Mouse (Mus musculus) midbrain, embryonic 11.5 days (tissue): Measurements from ENCODE around the gene Dnajb8. TPM values are rescaled to one million over a fixed set of nuclear protein-coding genes. Genes with fewer than 3 reads are reported as not detected.

Source experiments
- ATAC-seq: fragments of 200-750 bp; cut with Nextera tagmentation; 2 replicates; pipeline ENCODE4 v1.8.0; 2017; ENCODE audit warnings: moderate TSS enrichment, moderate library complexity; ENCODE audit not compliant: low FRiP score
- DNase-seq: peaks from one replicate; pipeline ENCODE4 v3.0.0; 2015; ENCODE audit warnings: low spot score; ENCODE audit errors: missing footprints
- H3K27ac ChIP-seq: fragments of 300-500 bp; sonication (generic); 2 replicates; pipeline ENCODE4 v1.5.1; 2014; ENCODE audit warnings: low read depth, low read length
- H3K27me3 ChIP-seq: fragments of 300-500 bp; sonication (generic); 2 replicates; pipeline ENCODE4 v1.6.1; 2014; ENCODE audit warnings: mild to moderate bottlenecking, low read length, moderate library complexity, mixed read lengths; ENCODE audit not compliant: control insufficient read depth, insufficient read depth
- H3K36me3 ChIP-seq: fragments of 300-500 bp; sonication (generic); 2 replicates; pipeline ENCODE4 v1.6.1; 2014; ENCODE audit warnings: mild to moderate bottlenecking, low read length, moderate library complexity, mixed read lengths; ENCODE audit not compliant: control insufficient read depth, insufficient read depth
- H3K4me1 ChIP-seq: fragments of 300-500 bp; sonication (generic); 2 replicates; pipeline ENCODE4 v1.6.1; 2014; ENCODE audit warnings: low read length; ENCODE audit not compliant: control insufficient read depth, insufficient read depth
- H3K4me2 ChIP-seq: fragments of 300-500 bp; sonication (generic); 2 replicates; pipeline ENCODE4 v1.6.1; 2014; ENCODE audit warnings: mild to moderate bottlenecking, moderate library complexity
- H3K4me3 ChIP-seq: fragments of 300-500 bp; sonication (generic); 2 replicates; pipeline ENCODE4 v1.5.1; 2014; ENCODE audit warnings: low read depth, low read length
- H3K9ac ChIP-seq: fragments of 300-500 bp; sonication (generic); 2 replicates; pipeline ENCODE4 v1.6.1; 2014; ENCODE audit warnings: low read length
- H3K9me3 ChIP-seq: fragments of 300-500 bp; sonication (generic); 2 replicates; pipeline ENCODE4 v1.6.1; 2016; ENCODE audit warnings: low read length; ENCODE audit not compliant: control insufficient read depth
- WGBS: fragments of 180-500 bp; shearing (Covaris S2); extraction: QIAGEN DNeasy Blood & Tissue Kit; methylation state at CpG from one replicate; pipeline ENCODE4 v1.1.7; 2014; 5-methylcytosine and 5-hydroxymethylcytosine counted together
- polyA plus RNA-seq: library from polyadenylated mRNA; unstranded; fragments of >200 nt; fragmentation: Nextera tagmentation; extraction: Ambion mirVana; gene quantifications from 2 replicates; pipeline ENCODE4 v1.2.1, GENCODE M21; 2014

Gene Dnajb8
- polyA plus RNA-seq, 1 experiment from 2014 or later, result not detected

DNA sequence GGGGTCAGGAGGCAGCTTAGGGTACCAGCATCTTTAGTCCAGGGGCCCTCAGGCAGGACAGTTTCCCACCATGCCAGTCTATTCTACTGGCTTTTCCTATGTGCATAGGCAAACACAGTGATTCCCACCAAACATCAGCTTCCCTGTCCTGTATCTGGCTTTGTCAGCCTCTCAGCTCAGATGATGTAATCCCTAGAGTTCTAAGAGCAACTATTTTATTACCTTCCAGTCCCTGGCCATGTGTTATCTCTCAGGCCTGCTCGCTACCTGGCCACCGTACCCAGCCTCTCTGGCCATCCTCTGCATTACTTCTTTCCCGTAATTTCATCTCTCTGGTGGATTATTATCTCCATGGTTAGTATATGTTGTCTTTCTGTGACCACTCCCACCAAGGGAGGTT lies 38.6 kb downstream of the Dnajb8 start:
- no peak overlapping the region for H3K4me3 ChIP-seq
- ATAC-seq (no peak), DNase-seq (no peak)
- no peak overlapping the region for H3K9ac ChIP-seq
- no peak overlapping the region for H3K4me2 ChIP-seq
- 0 out of 2 replicates have a peak, but pooled peaks cover 5% of the 10 kb centered on the region for H3K4me1 ChIP-seq
- no peaks in the 10 kb centered on the region for H3K27me3 ChIP-seq
- no peak overlapping the region for H3K27ac ChIP-seq
- H3K36me3 ChIP-seq, result no peaks in the 10 kb centered on the region
- 94% methylated on average over 3 of the region's 3 CpGs for WGBS
- no peaks in the 10 kb centered on the region for H3K9me3 ChIP-seq

DNA sequence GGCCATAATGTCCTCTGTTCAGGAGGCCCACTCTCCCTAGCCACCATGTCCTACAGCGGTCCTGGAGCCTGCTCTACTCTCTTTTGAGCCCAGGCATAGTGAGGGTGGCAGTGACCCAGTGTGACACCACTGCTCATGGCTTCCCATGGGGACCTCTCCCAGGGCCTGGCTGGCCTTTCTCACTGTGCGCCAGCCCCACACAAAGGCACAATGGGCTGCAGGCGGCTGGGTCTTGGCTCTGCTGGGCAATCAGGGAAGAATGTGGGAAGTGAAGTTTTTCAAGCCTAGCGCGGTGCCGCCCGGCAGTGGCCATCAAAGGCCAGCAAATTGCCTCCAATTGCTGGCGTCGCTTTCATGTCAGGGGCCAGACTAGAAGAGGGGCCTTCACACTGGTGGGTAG lies 40.1 kb downstream of the Dnajb8 start:
- no peak for DNase-seq
- Histone ChIP-seq H3K36me3 (no peaks in the 10 kb centered on the region), H3K4me2 (no peak overlapping the region), H3K27me3 (no peaks in the 10 kb centered on the region), H3K27ac (no peak overlapping the region), H3K9ac (no peak overlapping the region), H3K4me3 (no peak overlapping the region), H3K4me1 (0 out of 2 replicates have a peak, but pooled peaks cover 5% of the 10 kb centered on the region), H3K9me3 (no peaks in the 10 kb centered on the region)
- WGBS, result 37% methylated on average over 9 of the region's 9 CpGs
- no peak for ATAC-seq

DNA sequence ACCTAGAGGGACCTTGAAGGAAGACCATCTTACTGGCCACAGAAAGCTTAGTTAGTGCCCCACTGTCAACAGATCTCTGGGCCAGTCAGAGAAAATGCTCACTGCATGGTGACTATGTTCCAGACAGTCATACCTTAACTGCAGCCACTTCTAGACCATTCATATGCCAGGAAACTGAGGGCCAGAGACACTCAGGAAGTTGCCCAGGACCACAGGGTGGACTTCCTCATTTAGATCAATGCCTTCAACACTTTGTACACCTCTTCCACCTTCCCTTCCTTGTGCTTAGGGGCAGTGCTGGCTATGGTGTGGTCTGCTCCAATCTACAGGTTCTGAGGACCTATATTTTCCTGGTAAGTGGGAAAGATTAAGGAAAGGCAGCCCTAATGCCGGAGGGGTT lies 43.3 kb downstream of the Dnajb8 start:
- H3K9ac ChIP-seq, result no peak overlapping the region
- no peaks in the 10 kb centered on the region for H3K27me3 ChIP-seq
- H3K4me3 ChIP-seq, result no peak overlapping the region
- ATAC-seq (no peak), DNase-seq (no peak)
- 97% methylated on average over 1 of the region's 1 CpGs for WGBS
- H3K4me2 ChIP-seq, result no peak overlapping the region
- H3K4me1 ChIP-seq, result 0 out of 2 replicates have a peak, but pooled peaks cover 5% of the 10 kb centered on the region
- H3K36me3 ChIP-seq, result no peaks in the 10 kb centered on the region
- H3K27ac ChIP-seq, result no peak overlapping the region
- no peaks in the 10 kb centered on the region for H3K9me3 ChIP-seq

DNA sequence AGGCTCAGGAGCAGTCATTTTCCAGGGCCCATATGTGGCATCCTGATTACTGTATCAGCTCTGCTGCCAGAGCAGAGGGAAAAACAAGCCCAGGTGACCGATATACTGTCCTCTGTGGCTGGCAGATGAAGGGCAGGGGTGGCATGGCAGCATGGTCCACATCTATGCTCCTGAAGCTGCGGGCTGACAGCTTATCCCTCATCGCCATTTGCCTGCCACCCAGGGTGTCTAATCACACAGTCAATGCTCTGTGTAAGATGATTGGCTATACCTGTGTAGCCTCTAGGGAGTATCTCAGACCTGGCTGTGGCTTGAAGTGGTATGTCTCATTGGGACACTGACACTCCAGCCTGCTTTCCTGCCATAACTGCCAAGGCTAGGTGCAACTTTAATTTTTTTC lies 44.0 kb downstream of the Dnajb8 start:
- H3K9ac ChIP-seq, result no peak overlapping the region
- no peaks in the 10 kb centered on the region for H3K36me3 ChIP-seq
- H3K4me3 ChIP-seq, result no peak overlapping the region
- no peak overlapping the region for H3K4me2 ChIP-seq
- DNase-seq (no peak), ATAC-seq (no peak)
- WGBS, result 83% methylated on average over 3 of the region's 3 CpGs
- H3K27me3 ChIP-seq, result no peaks in the 10 kb centered on the region
- 0 out of 2 replicates have a peak, but pooled peaks cover 5% of the 10 kb centered on the region for H3K4me1 ChIP-seq
- no peak overlapping the region for H3K27ac ChIP-seq
- H3K9me3 ChIP-seq, result no peaks in the 10 kb centered on the region

DNA sequence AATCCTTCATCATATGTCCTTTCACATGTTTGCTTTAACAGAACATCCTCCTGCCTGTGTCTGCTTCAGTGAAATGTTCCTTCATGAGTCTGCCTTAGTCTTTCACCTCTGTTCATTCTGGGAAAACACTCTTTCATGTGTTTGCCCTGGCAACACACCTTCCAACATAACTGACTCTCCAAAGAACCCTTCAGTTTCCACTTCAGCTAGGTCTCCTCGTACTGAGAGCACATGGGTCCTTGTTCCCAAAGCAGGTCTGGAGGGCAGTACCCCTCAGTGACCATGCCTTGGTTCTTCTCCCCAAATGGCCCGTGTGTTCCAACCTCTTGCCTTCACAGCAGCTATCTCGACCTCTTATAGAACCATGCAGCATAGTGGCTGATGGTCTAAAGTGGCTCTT lies 45.0 kb downstream of the Dnajb8 start:
- DNase-seq (no peak), ATAC-seq (no peak)
- Histone ChIP-seq H3K9ac (no peak overlapping the region), H3K4me3 (no peak overlapping the region), H3K4me1 (0 out of 2 replicates have a peak, but pooled peaks cover 3% of the 10 kb centered on the region), H3K27me3 (no peaks in the 10 kb centered on the region), H3K36me3 (no peaks in the 10 kb centered on the region), H3K4me2 (no peak overlapping the region), H3K27ac (no peak overlapping the region), H3K9me3 (no peaks in the 10 kb centered on the region)
- 92% methylated on average over 3 of the region's 3 CpGs for WGBS

DNA sequence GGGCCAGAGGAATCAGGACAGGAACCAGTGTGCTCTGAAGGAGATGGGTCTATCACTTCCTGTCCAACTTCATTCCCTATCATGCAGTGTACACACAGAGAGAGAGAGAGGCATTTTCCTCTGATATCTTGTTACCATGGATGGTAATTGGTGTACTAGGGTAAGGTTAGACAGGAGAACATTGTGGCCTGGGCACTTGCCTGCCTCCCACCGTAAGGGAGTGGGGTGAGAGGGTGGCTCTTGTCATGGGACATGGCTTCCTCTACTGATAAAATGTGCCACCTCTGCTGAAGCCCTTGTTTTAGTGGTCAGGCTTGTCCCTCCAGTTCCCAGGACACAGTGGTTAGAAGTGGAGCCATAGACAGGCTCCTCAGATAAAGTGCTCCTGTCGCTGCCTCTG lies 45.9 kb downstream of the Dnajb8 start:
- ATAC-seq (no peak), DNase-seq (no peak)
- Histone ChIP-seq H3K4me3 (no peak overlapping the region), H3K27me3 (no peaks in the 10 kb centered on the region), H3K9me3 (no peaks in the 10 kb centered on the region), H3K4me2 (no peak overlapping the region), H3K36me3 (no peaks in the 10 kb centered on the region), H3K27ac (no peak overlapping the region), H3K4me1 (no peaks in the 10 kb centered on the region), H3K9ac (no peak overlapping the region)
- WGBS, result 84% methylated on average over 2 of the region's 2 CpGs

DNA sequence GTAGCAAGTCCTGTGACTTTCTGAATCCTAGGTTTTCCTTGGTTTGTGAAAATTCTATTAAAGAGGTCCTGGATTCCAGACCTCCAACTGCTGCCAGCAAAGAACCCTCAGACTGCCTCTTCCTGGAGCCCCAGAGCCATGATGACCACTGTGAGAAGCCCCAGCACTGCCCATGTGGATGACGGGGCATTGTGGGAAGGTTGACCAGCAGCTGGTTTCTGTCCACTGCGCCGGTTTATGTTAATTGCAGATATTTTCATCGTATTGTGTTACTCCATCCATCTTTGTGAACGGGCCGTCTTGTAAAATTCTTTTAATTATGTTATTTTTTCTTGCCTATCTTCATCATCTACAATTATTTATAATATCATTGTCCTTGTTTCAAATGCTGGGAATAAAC lies 52.6 kb downstream of the Dnajb8 start:
- no peak overlapping the region for H3K4me3 ChIP-seq
- H3K27ac ChIP-seq, result no peak overlapping the region
- ATAC-seq (no peak), DNase-seq (no peak)
- H3K27me3 ChIP-seq, result no peaks in the 10 kb centered on the region
- H3K36me3 ChIP-seq, result 0 out of 2 replicates have a peak, but pooled peaks cover 2% of the 10 kb centered on the region
- H3K9ac ChIP-seq, result no peak overlapping the region
- no peaks in the 10 kb centered on the region for H3K4me1 ChIP-seq
- WGBS, result 93% methylated on average over 6 of the region's 6 CpGs
- no peaks in the 10 kb centered on the region for H3K9me3 ChIP-seq
- no peak overlapping the region for H3K4me2 ChIP-seq

DNA sequence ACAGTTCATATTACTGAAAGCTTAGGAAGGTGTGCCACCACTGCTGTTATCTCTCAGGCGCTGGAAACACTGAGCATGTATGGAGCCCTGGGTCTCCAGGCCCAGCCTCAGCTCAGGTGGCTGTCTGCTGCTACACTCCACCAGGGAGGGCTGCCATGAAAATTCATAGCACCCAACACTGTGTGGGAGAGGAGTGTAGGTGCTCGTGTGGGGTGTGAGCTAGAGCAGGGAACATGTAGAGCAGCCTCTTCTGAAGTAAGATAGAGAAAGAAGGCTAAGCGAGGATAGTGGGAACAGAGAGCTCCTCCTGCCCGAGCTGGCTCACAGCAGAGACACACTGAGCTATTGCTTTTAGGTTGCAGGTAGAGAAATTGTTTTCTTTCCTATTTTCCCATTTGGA lies 54.2 kb downstream of the Dnajb8 start:
- H3K36me3 ChIP-seq, result 0 out of 2 replicates have a peak, but pooled peaks cover 2% of the 10 kb centered on the region
- no peaks in the 10 kb centered on the region for H3K4me1 ChIP-seq
- DNase-seq, result no peak
- H3K9ac ChIP-seq, result no peak overlapping the region
- H3K4me3 ChIP-seq, result no peak overlapping the region
- ATAC-seq, result no peak
- no peak overlapping the region for H3K27ac ChIP-seq
- no peaks in the 10 kb centered on the region for H3K9me3 ChIP-seq
- H3K27me3 ChIP-seq, result no peaks in the 10 kb centered on the region
- H3K4me2 ChIP-seq, result no peak overlapping the region
- 95% methylated on average over 4 of the region's 4 CpGs for WGBS

DNA sequence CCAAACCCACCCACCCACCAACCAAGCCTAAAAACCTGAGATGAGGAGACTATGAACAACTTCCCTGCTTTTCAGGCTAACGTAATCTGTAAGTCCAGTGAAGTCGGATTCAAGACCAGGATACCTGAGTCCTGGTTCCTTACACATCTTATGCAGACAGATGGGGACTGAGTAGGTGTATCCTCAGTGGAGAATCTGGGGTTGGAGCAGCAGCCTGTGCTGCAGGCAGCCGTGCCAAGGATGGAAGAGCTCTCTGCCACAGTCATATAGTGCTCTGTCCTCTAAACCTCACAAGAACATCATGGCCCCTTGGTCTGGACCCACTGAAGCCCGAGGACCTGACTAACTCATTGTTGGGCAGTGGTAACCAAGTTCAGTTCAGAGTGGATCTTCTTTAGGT lies 55.2 kb downstream of the Dnajb8 start:
- Histone ChIP-seq H3K9ac (no peak overlapping the region), H3K27me3 (no peaks in the 10 kb centered on the region), H3K4me2 (no peak overlapping the region), H3K4me1 (no peaks in the 10 kb centered on the region), H3K27ac (no peak overlapping the region), H3K36me3 (0 out of 2 replicates have a peak, but pooled peaks cover 2% of the 10 kb centered on the region), H3K4me3 (no peak overlapping the region), H3K9me3 (no peaks in the 10 kb centered on the region)
- no peak for ATAC-seq
- DNase-seq, result no peak
- 89% methylated on average over 4 of the region's 4 CpGs for WGBS

DNA sequence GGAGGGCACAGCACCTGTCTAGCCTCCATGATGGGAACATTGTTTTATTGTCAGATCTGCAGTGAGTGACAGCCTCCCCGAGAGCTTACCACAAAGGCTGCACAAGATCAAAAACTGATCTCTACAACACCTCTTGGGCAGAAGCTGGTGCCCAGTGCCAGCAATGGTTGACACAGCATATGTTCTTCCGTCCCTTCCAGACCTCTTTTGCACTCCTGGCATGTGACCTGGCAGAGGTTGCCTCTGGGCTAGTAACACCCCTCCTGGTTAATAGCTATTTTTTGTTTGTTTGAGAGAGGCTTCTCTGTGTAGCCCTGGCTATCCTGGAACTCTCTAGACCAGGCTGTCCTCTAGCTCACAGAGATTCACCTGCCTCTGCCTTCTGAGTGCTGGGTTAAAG lies 56.1 kb downstream of the Dnajb8 start:
- no peak for DNase-seq
- Histone ChIP-seq H3K9me3 (no peaks in the 10 kb centered on the region), H3K36me3 (0 out of 2 replicates have a peak, but pooled peaks cover 2% of the 10 kb centered on the region), H3K4me2 (no peak overlapping the region), H3K9ac (no peak overlapping the region), H3K27ac (no peak overlapping the region), H3K4me1 (no peaks in the 10 kb centered on the region), H3K27me3 (no peaks in the 10 kb centered on the region), H3K4me3 (no peak overlapping the region)
- ATAC-seq, result no peak
- 83% methylated on average over 2 of the region's 2 CpGs for WGBS
